Mouse (Mus musculus) midbrain, embryonic 10.5 days (tissue): ENCODE results near the gene Rab7b. TPM values are rescaled to one million over a fixed set of nuclear protein-coding genes. Genes with fewer than 3 reads are reported as not detected.

ENCODE experiments used
- DNase-seq: peaks from one replicate; pipeline ENCODE4 v3.0.0-alpha.2; 2017; ENCODE audit warnings: low spot score
- H3K27ac ChIP-seq: fragments of 300-500 bp; sonication (generic); replicated peaks from 2 replicates; pipeline ENCODE4 v1.5.1; 2016; ENCODE audit warnings: mild to moderate bottlenecking
- H3K27me3 ChIP-seq: fragments of 300-500 bp; sonication (generic); 2 replicates; pipeline ENCODE4 v1.6.1; 2016; ENCODE audit warnings: low read depth, mild to moderate bottlenecking; ENCODE audit not compliant: poor library complexity, severe bottlenecking
- H3K36me3 ChIP-seq: fragments of 300-500 bp; sonication (generic); 2 replicates; pipeline ENCODE4 v1.6.1; 2016; ENCODE audit warnings: mild to moderate bottlenecking, moderate library complexity
- H3K4me1 ChIP-seq: fragments of 300-500 bp; sonication (generic); 2 replicates; pipeline ENCODE4 v1.6.1; 2016
- H3K4me3 ChIP-seq: fragments of 300-500 bp; sonication (generic); 2 replicates; pipeline ENCODE4 v1.5.1; 2016; ENCODE audit warnings: mild to moderate bottlenecking, moderate library complexity
- H3K9me3 ChIP-seq: fragments of 300-500 bp; sonication (generic); replicated peaks from 2 replicates; pipeline ENCODE4 v1.6.1; 2016; ENCODE audit warnings: mild to moderate bottlenecking
- WGBS: fragments of 180-500 bp; shearing (Covaris S2); methylation state at CpG from one replicate; pipeline ENCODE4 v1.1.7; 2016; 5-methylcytosine and 5-hydroxymethylcytosine counted together
- polyA plus RNA-seq: library from polyadenylated mRNA; unstranded; fragments of >200 nt; fragmentation: Nextera tagmentation; extraction: Ambion mirVana; gene quantifications from 2 replicates; pipeline ENCODE4 v1.2.1, GENCODE M21; 2016

The Rab7b gene
- polyA plus RNA-seq, 1 experiment from 2014 or later: 0.77 TPM

GRCm38 (mm10) chr1:131764581-131765338 is 76.3 kb downstream of the Rab7b start:
- peaks cover 10% of the 10 kb centered on the region for H3K4me1 ChIP-seq
- H3K36me3 ChIP-seq: no peaks in the 10 kb centered on the region
- no peaks in the 10 kb centered on the region for H3K27me3 ChIP-seq
- no peaks in the 10 kb centered on the region for H3K9me3 ChIP-seq
- H3K27ac ChIP-seq: no peak overlapping the region
- WGBS: 70% methylated on average over 8 of the region's 8 CpGs
- H3K4me3 ChIP-seq: no peak overlapping the region
- DNase-seq: no peak

Other genes with a start within 250 kb of the Rab7b start
- 16.9 and 18.7 TPM in 2 replicates for gene Srgap2, start 161.3 kb upstream of the Rab7b start, polyA plus RNA-seq
- 4.4 and 5.7 TPM in 2 replicates for gene Fam72a, start 160.8 kb upstream of the Rab7b start, polyA plus RNA-seq
- gene Avpr1b, start 89.5 kb upstream of the Rab7b start, polyA plus RNA-seq: 0.04 TPM in 1 of 2 replicates, not detected in the other
- gene Ctse, start 50.4 kb upstream of the Rab7b start, polyA plus RNA-seq: 0.07 TPM in 1 of 2 replicates, not detected in the other
- not detected in 2 replicates for gene Slc26a9, start 55.3 kb downstream of the Rab7b start, polyA plus RNA-seq
- 1.7 and 1.8 TPM in 2 replicates for gene Pm20d1, start 108.7 kb downstream of the Rab7b start, polyA plus RNA-seq
- gene Slc41a1, start 138.8 kb downstream of the Rab7b start, polyA plus RNA-seq: 11.4 and 12.1 TPM in 2 replicates
- gene Rab29, start 178.5 kb downstream of the Rab7b start, polyA plus RNA-seq: 10.2 and 13.7 TPM in 2 replicates
- gene Nucks1, start 221.8 kb downstream of the Rab7b start, polyA plus RNA-seq: 103 and 104 TPM in 2 replicates